Mouse (Mus musculus): ENCODE results near the gene Olfr1279.
"Not testable (repeated sequence)": the region's sequence is repeated elsewhere in the genome, so short reads cannot be mapped to it uniquely, and the experiment has no call there.

The Olfr1279 gene

DNA sequence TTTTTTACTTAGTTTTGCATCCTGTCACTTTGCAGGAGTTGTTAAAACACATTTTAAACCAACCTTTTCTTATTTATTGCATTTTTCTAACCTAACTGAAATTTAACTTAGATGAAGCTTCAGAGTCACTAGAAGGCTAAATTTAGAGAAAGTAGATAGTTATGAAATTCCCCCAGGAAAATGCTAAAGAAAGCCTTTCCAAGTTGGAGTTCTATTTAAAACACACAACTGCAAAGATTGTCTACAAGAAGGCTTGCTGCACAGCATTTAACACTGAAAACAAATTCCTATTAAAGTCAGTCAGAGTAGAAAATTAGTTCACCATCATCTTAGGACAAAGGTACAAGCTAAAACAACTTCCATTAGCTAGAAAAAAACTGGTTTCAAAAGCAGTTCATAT, at the start of gene Olfr1279:
Gene Olfr1279 (plus strand): TSS at position 262 of the 400 bp plus-strand sequence.
- DNase-seq (ENCODE audit: low spot score in 2 of 2): no peak

DNA sequence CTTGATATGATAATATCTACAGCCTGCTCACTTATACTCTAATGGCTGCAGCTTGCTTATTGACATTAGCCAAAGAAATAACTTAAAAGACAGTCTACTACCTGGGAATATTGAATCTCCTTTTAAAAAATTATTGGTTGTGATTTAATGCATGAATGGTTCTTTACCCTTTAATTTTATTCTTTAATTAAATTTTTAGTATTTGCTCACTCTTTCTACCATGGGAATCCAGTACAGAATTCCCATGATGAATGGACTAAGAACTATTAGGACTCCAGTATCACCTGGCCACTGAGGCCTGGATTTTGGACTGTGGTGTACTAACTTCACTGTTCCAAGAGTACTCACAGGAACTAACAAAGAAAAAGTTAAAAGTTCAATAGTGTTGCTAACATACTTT, 46.2 kb upstream of the Olfr1279 start, which contains the start of gene Olfr1276:
Gene Olfr1276 (plus strand): TSS at position 301 of the 400 bp plus-strand sequence.
- no peak for DNase-seq (ENCODE audit: low spot score in 2 of 2)

DNA sequence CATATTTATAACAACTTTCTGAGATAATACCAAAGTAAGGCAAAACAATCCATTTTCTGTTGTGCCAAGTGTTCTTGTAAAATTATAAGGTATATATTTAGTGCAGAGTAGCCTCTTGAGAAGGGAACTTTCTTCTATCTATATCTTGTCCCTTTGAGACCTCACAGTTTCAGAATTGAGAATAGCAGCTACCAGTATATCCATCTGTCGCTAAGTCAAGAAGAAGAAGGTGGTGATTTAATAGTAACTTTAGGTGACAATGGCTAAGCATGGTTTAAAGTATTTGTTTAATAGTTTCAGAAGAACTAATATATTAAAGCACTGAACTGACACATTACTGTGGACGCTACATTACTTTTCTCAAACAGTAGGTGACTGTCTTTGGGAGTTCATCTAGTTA, 26.4 kb upstream of the Olfr1279 start, which contains the start of gene Olfr1277:
Gene Olfr1277 (minus strand): TSS at position 101 of the 400 bp plus-strand sequence.
- DNase-seq (ENCODE audit: low spot score in 2 of 2): no peak

DNA sequence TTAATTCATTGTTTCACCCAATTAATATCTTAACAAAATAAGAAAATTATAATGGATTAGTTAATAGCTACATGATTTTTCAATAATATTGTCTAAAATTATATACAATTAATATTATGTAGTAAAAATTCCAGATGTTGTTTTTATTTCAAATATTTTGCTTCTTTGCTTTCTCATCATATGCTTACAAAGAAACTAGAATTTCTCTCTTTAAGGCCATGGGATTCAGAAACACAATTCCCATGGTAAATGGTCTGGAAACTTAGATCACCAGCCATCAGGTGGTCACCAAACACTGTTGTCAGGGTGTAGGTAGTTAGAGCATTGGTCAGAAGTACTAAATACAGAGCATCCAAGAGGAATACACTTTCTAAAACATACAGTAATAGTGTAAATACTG, 10.6 kb upstream of the Olfr1279 start, which contains the start of gene Olfr1278:
Gene Olfr1278 (plus strand): TSS at position 301 of the 400 bp plus-strand sequence.
- no peak for DNase-seq (ENCODE audit: low spot score in 2 of 2)

DNA sequence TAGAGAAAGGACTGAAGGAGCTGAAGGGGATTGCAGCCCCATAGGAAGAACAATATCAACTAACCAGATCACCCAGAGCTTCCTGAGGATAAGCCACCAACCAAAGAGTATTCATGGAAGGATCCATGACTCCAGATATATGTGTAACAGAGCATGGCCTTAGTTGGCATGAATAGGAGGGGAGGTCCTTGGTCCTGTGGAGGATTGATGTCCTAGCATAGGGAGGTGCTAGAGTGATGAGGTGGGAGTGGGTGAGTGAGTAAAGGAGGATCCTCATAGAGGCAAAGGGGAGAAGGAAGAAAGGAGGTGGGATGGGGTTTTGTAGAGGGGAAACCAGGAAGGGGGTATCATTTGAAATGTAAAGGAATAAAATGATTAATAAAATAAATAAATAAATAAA, 1.9 kb upstream of the Olfr1279 start:
- DNase-seq (ENCODE audit: low spot score in 2 of 2): no peak

DNA sequence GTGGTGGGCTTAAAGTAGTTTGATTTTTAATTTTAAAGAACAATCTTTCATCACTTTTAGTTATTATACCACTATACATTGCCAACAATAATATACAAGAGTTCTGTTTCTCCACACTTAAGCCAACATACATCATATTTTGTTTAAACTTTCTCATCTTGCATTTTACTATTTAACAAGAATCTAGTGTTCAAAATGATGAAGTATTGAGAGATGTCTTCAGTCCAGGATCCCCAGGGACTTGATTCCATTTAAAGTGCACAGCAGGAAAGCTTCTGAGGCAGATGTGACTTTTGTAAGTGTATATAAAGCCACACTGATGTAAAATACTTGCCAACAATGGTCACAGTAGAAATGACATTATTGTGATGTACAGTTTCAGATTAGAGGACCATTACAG, 13.3 kb downstream of the Olfr1279 start, which contains the start of gene Olfr1280:
Gene Olfr1280 (plus strand): TSS at position 301 of the 400 bp plus-strand sequence.
- DNase-seq (ENCODE audit: low spot score in 2 of 2): no peak

DNA sequence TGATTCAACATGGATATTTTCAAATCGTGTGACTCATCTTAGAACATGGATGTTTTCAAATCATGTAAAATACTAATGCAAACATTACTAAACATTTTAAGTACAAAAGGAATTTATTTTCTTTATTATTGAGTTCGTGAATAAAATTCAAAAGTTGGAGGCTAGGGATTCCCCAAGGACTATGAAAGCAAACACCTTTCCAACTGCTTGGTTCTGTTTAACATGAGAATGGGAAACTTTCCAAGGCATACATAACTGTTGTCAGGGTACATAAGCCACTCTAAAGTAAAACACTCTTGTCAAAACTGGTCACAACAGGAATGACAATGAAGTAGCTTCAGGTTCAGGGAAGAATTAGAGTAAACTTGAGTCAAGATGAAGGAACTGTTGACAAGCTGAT, 25.8 kb downstream of the Olfr1279 start, which contains the start of gene Olfr1281:
Gene Olfr1281 (plus strand): TSS at position 301 of the 400 bp plus-strand sequence.
- no peak for DNase-seq (ENCODE audit: low spot score in 2 of 2)

DNA sequence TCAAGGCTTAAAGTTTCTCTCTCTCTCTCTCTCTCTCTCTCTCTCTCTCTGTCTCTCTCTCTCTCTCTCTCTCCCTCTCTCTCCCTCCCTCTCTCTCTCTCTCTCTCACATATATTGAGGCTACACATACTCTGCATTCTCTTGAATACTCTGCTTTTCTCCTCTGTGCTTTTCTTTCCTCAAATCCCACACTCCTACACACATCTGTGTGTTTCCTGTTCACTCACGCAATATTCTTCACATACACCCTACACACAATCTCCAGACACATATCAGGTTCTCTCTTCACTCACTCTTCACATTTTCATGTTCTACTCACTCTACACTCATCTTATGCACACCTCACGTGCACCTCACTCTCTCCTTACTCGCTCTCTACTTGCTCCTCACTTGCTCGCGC, 33.3 kb downstream of the Olfr1279 start:
- not testable (repeated sequence) for DNase-seq (ENCODE audit: low spot score in 2 of 2)

DNA sequence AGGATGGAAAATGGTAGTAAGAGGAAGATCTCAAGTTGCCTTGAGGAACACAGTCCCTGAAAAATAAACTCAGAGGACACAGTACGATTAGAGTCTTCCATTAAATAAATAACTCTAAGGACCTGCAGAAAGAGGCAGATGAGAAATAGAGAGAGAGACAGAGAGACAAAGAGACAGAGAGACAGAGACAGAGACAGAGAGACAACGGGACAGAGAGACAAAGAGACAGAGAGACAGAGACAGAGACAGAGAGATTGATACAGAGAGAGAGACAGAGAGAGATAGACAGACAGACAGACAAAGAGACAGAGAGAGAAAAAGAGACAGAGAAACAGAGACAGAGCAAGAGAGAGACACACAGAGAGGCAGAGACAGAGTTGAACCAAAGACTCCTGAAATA, 35.5 kb downstream of the Olfr1279 start, which contains the start of gene Olfr1282:
Gene Olfr1282 (minus strand): TSS at position 101 of the 400 bp plus-strand sequence.
- DNase-seq (ENCODE audit: low spot score in 2 of 2): no peak
